Mouse (Mus musculus): ENCODE measurements at regions not wholly inside any gene's neighbourhood (a gene's known extent, or its start where the extent isn't known, plus 50 kb on each side); places are given as distances from the start of the nearest gene placed in this dataset.

DNA sequence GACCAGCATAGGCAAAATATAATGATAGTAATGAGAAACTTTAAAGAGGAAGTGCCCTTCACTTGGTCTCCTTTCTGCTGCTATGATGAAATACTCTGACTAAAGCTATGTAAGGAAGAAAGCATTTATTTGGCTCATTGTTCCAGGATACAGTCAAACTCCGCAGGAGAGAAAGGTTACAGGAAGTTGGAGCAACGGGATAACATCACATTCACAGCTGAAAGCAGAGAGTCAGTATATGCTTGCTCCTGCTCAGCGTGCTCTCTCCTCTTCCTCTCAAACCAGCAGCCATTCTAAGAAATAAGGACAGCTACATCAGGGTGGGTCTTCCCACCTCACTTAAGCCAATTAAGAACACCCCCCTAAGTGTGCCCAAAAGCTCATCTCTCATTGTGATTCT lies 98.9 kb upstream of the Syt10 start:
- Histone ChIP-seq H3K4me2 (no peak overlapping the region), H3K9ac (no peak overlapping the region), H3K4me3 (replicated peaks) (no peak overlapping the region), H3K9me3 (no peaks in the 10 kb centered on the region), H3K36me3 (replicated peaks) (no peaks in the 10 kb centered on the region), H3K27me3 (no peaks in the 10 kb centered on the region), H3K4me1 (no peaks in the 10 kb centered on the region), H3K27ac (no peak overlapping the region)
- 85% methylated on average over 3 of the region's 3 CpGs for WGBS
- no peak for ATAC-seq (ENCODE audit: low FRiP score)

DNA sequence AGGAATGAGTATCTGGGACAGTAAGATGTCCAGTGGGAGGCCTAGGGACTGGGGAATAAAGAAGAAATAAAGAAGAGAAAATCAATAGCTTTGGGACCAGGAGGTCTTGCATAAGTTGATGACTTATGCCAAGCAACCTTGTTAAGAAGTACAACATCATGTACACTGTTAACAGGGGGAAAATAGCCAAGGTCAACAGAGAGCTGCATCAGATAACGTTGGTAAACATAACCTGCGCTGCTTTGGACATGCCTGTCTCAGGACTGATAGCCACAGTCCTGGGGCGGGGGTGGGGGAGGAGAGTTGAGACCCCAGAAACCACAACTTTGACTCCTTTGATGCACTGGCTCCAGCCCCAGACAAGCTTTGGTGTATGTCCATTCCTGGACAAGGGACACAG lies 90.7 kb upstream of the Syt10 start:
- Histone ChIP-seq H3K9ac (no peak overlapping the region), H3K4me1 (no peaks in the 10 kb centered on the region), H3K27ac (no peak overlapping the region), H3K4me3 (replicated peaks) (no peak overlapping the region), H3K4me2 (no peak overlapping the region), H3K27me3 (no peaks in the 10 kb centered on the region), H3K36me3 (replicated peaks) (no peaks in the 10 kb centered on the region), H3K9me3 (no peaks in the 10 kb centered on the region)
- no peak for ATAC-seq (ENCODE audit: low FRiP score)
- WGBS = 89% methylated on average over 3 of the region's 3 CpGs

DNA sequence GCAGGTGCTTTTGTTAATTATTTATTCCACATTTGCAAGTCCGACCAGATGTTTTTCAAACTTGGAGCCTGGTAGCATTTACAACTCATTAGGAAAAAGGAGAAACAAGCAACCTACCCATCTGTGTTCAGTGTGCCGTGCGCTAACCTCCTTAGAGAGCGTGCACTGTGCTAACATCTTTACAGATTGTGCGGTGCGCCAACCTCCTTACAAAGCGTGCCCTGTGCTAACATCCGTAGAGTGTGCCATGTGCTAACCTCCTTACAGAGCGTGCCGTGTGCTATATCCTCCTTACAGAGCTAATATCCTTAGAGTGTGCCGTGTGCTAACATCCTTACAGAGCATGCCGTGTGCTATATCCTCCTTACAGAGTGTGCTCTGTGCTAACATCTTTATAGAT lies 73.9 kb upstream of the Syt10 start:
- no peaks in the 10 kb centered on the region for H3K36me3 ChIP-seq (replicated peaks)
- 90% methylated on average over 12 of the region's 12 CpGs for WGBS
- no peak overlapping the region for H3K4me3 ChIP-seq (replicated peaks)

DNA sequence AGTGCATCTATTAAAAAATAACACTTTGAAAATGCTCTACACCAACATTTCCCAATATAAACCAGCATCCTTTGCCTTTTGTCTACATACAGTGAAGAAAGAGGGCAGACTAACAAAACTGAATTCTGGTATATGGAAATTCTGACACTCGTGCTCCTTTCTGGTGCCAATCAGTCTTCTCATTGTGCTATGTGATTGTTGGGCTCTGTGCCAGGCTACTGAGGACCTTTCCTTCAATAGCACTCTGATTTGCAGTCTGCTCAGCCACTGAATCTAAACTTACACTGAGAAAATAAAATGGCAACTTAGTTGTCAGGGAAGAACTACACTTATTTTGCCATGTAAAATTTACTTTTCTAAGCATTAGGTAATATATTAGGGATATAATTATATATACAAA lies 61.4 kb upstream of the Syt10 start:
- no peak overlapping the region for H3K27ac ChIP-seq
- H3K4me1 ChIP-seq = no peaks in the 10 kb centered on the region
- no peak overlapping the region for H3K9ac ChIP-seq
- no peaks in the 10 kb centered on the region for H3K27me3 ChIP-seq
- no peak overlapping the region for H3K4me2 ChIP-seq
- H3K36me3 ChIP-seq (replicated peaks) = no peaks in the 10 kb centered on the region
- WGBS = 41% methylated on average over 1 of the region's 1 CpGs
- H3K4me3 ChIP-seq (replicated peaks) = no peak overlapping the region
- no peaks in the 10 kb centered on the region for H3K9me3 ChIP-seq
- no peak for ATAC-seq (ENCODE audit: low FRiP score)

More for the DNA sequence above, 73.9 kb upstream of the Syt10 start:
- Histone ChIP-seq H3K27ac (no peak overlapping the region), H3K9ac (no peak overlapping the region), H3K4me2 (no peak overlapping the region), H3K27me3 (no peaks in the 10 kb centered on the region), H3K4me1 (no peaks in the 10 kb centered on the region), H3K9me3 (no peaks in the 10 kb centered on the region)
- peak; percentile 27; the same call in 1 of the 2 replicates for ATAC-seq (ENCODE audit: low FRiP score)

DNA sequence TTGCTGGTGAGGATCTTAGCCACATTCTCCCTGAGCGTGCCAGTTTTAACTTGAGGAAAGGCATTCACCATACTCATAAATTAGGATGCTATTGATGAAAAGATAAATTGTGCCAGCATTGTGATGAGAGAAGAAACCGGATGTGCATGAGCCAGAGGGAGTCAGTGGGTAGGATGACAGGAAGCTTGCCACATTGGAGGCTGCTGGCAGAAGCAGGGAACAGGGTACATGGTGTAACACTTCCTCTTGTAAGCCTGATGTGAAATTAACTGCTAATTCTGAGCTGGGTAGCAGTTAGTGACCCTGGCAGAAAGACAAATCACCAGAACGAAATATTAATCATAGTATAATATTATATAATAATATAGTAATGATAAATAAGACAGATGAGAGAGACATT lies 52.0 kb upstream of the Syt10 start:
- H3K4me3 ChIP-seq (replicated peaks) = no peak overlapping the region
- 81% methylated on average over 3 of the region's 3 CpGs for WGBS
- no peaks in the 10 kb centered on the region for H3K9me3 ChIP-seq
- H3K4me1 ChIP-seq = no peaks in the 10 kb centered on the region
- no peak overlapping the region for H3K9ac ChIP-seq
- no peak overlapping the region for H3K4me2 ChIP-seq
- H3K36me3 ChIP-seq (replicated peaks) = no peaks in the 10 kb centered on the region
- H3K27ac ChIP-seq = no peak overlapping the region
- H3K27me3 ChIP-seq = no peaks in the 10 kb centered on the region
- ATAC-seq (ENCODE audit: low FRiP score) = no peak

Measured in forebrain, embryonic 12.5 days (tissue).